Mouse (Mus musculus): ENCODE measurements at regions not wholly inside any gene's neighbourhood (a gene's known extent, or its start where the extent isn't known, plus 50 kb on each side); places are given as distances from the start of the nearest gene placed in this dataset.
"Not testable (repeated sequence)": the region's sequence is repeated elsewhere in the genome, so short reads cannot be mapped to it uniquely, and the experiment has no call there.

GRCm38 (mm10) chr5:142281997-142282396, 119.3 kb upstream of the Foxk1 start:
- DNase-seq: no peak

GRCm38 (mm10) chr5:142287981-142288380, 113.3 kb upstream of the Foxk1 start:
- DNase-seq: no peak

- DNase-seq: no peak
These were observed 109.8 kb upstream of the Foxk1 start for GRCm38 (mm10) chr5:142291451-142291850.

GRCm38 (mm10) chr5:142296401-142296800, 104.9 kb upstream of the Foxk1 start:
- not testable (repeated sequence) for DNase-seq

- DNase-seq: no peak
These were observed 101.7 kb upstream of the Foxk1 start for GRCm38 (mm10) chr5:142299621-142300020.

- no peak for DNase-seq
These were observed 92.8 kb upstream of the Foxk1 start for GRCm38 (mm10) chr5:142308511-142308910.

- DNase-seq: peak; percentile 89
These were observed 87.4 kb upstream of the Foxk1 start for GRCm38 (mm10) chr5:142313944-142314343.

- DNase-seq: peak; percentile 50
These were observed 86.8 kb upstream of the Foxk1 start for GRCm38 (mm10) chr5:142314466-142314865.

- DNase-seq: peak; percentile 45
These were observed 82.0 kb upstream of the Foxk1 start for GRCm38 (mm10) chr5:142319268-142319667.

- DNase-seq: no peak
These were observed 80.0 kb upstream of the Foxk1 start for GRCm38 (mm10) chr5:142321316-142321715.

- DNase-seq: no peak
These were observed 76.4 kb upstream of the Foxk1 start for GRCm38 (mm10) chr5:142324928-142325327.

GRCm38 (mm10) chr5:142325560-142325959, 75.7 kb upstream of the Foxk1 start:
- DNase-seq: no peak

- DNase-seq: peak; percentile 43
These were observed 74.0 kb upstream of the Foxk1 start for GRCm38 (mm10) chr5:142327261-142327660.

- DNase-seq: no peak
These were observed 71.4 kb upstream of the Foxk1 start for GRCm38 (mm10) chr5:142329724-142330520.

GRCm38 (mm10) chr5:142332744-142333143, 68.6 kb upstream of the Foxk1 start:
- DNase-seq: no peak

GRCm38 (mm10) chr5:142337436-142337835, 63.9 kb upstream of the Foxk1 start:
- no peak for DNase-seq

- no peak for DNase-seq
These were observed 63.2 kb upstream of the Foxk1 start for GRCm38 (mm10) chr5:142338051-142338450.

GRCm38 (mm10) chr5:142340205-142341025, 60.9 kb upstream of the Foxk1 start:
- DNase-seq: peak; percentile 67

GRCm38 (mm10) chr5:142341026-142341432, 60.3 kb upstream of the Foxk1 start:
- DNase-seq: no peak

GRCm38 (mm10) chr5:142346454-142346853, 54.8 kb upstream of the Foxk1 start:
- DNase-seq: no peak

- DNase-seq: no peak
These were observed 50.7 kb upstream of the Foxk1 start for GRCm38 (mm10) chr5:142350574-142350973.
